8 mouse cellular contexts compared by ENCODE assay signal in genomic region chr11:106020051-106020763, GRCm38 (mm10). TPM values are rescaled to one million over a fixed set of nuclear protein-coding genes. Genes with fewer than 3 reads are reported as not detected.
A peak's percentile ranks its signal among the peaks of the same experiment; 100 is the strongest.
DNase-seq lines count a peak whose midpoint lies in the region; ATAC-seq and TF ChIP-seq lines count a peak whose summit lies in the region.
"Had no signal": no experiment of that assay in that cellular context is flagged by ENCODE, and none has a peak within 500 bp of the region (broad histone marks: within the 10 kb centered on the region; RNA-seq: fewer than 3 reads in every experiment).

No protein-coding gene starts in this region.

- TF ChIP-seq EP300 in lung, postnatal 0 days (IDR thresholded peaks at IDR 0.05) = no peak

- no peak for TF ChIP-seq POLR2A in lung, adult 2 months (IDR thresholded peaks at IDR 0.05; ENCODE audit: borderline replicate concordance, extremely low read depth, low read depth, low read length)

- H3K4me2 ChIP-seq in lung, postnatal 0 days (replicated peaks; ENCODE audit: low read depth, low read length) = peak overlapping the region; percentile 39
- peak overlapping the region; percentile 60 for H3K4me2 ChIP-seq in embryonic facial prominence, embryonic 11.5 days (ENCODE audit: low read depth, low read length)
- peak overlapping the region; percentile 80 for H3K4me2 ChIP-seq in intestine, embryonic 15.5 days (replicated peaks)
- H3K4me2 ChIP-seq in stomach, embryonic 15.5 days = peak overlapping the region; percentile 60

- peak; percentile 28; the same call in 1 of the 2 replicates for ATAC-seq in lung, postnatal 0 days
- no peak; the same call in 1 of the 2 replicates for ATAC-seq in embryonic facial prominence, embryonic 11.5 days (replicated peaks; ENCODE audit: insufficient number of reproducible peaks, low FRiP score, low TSS enrichment, low read depth)
- ATAC-seq in intestine, embryonic 15.5 days = peak; percentile 64
- no peak; the same call in 1 of the 2 replicates for ATAC-seq in stomach, embryonic 15.5 days (ENCODE audit: insufficient read depth, low FRiP score, low read depth)

- H3K27me3 ChIP-seq in lung, postnatal 0 days (replicated peaks; ENCODE audit: insufficient read depth, low read length) = no peaks in the 10 kb centered on the region
- H3K27me3 ChIP-seq in embryonic facial prominence, embryonic 11.5 days (ENCODE audit: control insufficient read depth, insufficient read depth, low read length) = peaks cover 13% of the 10 kb centered on the region
- H3K27me3 ChIP-seq in intestine, embryonic 15.5 days (replicated peaks) = peaks cover 12% of the 10 kb centered on the region
- peaks cover 10% of the 10 kb centered on the region for H3K27me3 ChIP-seq in stomach, embryonic 15.5 days (replicated peaks)

- peaks cover 6% of the 10 kb centered on the region; the same call in 1 of the 2 replicates for H3K4me1 ChIP-seq in lung, postnatal 0 days (ENCODE audit: insufficient read depth, low read depth, low read length)
- peaks cover 6% of the 10 kb centered on the region; the same call in 1 of the 2 replicates for H3K4me1 ChIP-seq in lung, adult 2 months (ENCODE audit: control insufficient read depth, insufficient read depth, low read length)
- no peaks in the 10 kb centered on the region; the same call in 1 of the 2 replicates for H3K4me1 ChIP-seq in embryonic facial prominence, embryonic 11.5 days (ENCODE audit: control insufficient read depth, insufficient read depth, low read length)
- H3K4me1 ChIP-seq in intestine, embryonic 15.5 days (replicated peaks) = peaks cover 6% of the 10 kb centered on the region
- H3K4me1 ChIP-seq in stomach, embryonic 15.5 days = peaks cover 9% of the 10 kb centered on the region

- no peak overlapping the region for H3K9ac ChIP-seq in lung, postnatal 0 days (replicated peaks; ENCODE audit: low read depth)
- H3K9ac ChIP-seq in embryonic facial prominence, embryonic 11.5 days (replicated peaks; ENCODE audit: low read length) = peak overlapping the region; percentile 44
- H3K9ac ChIP-seq in intestine, embryonic 15.5 days = peak overlapping the region; percentile 28
- no peak overlapping the region for H3K9ac ChIP-seq in stomach, embryonic 15.5 days

- H3K36me3 ChIP-seq in lung, postnatal 0 days (ENCODE audit: insufficient read depth, low read length) = no peaks in the 10 kb centered on the region
- H3K36me3 ChIP-seq in embryonic facial prominence, embryonic 11.5 days (replicated peaks; ENCODE audit: control insufficient read depth, insufficient read depth, low read depth, low read length) = no peaks in the 10 kb centered on the region
- H3K36me3 ChIP-seq in intestine, embryonic 15.5 days = no peaks in the 10 kb centered on the region
- no peaks in the 10 kb centered on the region for H3K36me3 ChIP-seq in stomach, embryonic 15.5 days

- no peak for TF ChIP-seq CTCF in lung, postnatal 0 days (IDR thresholded peaks at IDR 0.05)
- no peak for TF ChIP-seq CTCF in lung, adult 2 months (IDR thresholded peaks at IDR 0.05; ENCODE audit: insufficient read depth, low read length)

- H3K27ac ChIP-seq in lung, postnatal 0 days (ENCODE audit: low read length) = no peak overlapping the region
- no peak overlapping the region for H3K27ac ChIP-seq in embryonic facial prominence, embryonic 11.5 days (replicated peaks; ENCODE audit: low read depth, low read length)
- no peak overlapping the region for H3K27ac ChIP-seq in intestine, embryonic 15.5 days
- no peak overlapping the region for H3K27ac ChIP-seq in stomach, embryonic 15.5 days

- WGBS in lung, postnatal 0 days = 2% methylated on average over 48 of the region's 50 CpGs
- 14% methylated on average over 50 of the region's 50 CpGs for WGBS in lung, adult 2 months
- WGBS in embryonic facial prominence, embryonic 11.5 days = under 1% methylated on average over 50 of the region's 50 CpGs
- 1% methylated on average over 50 of the region's 50 CpGs for WGBS in intestine, embryonic 15.5 days
- WGBS in stomach, embryonic 15.5 days = 1% methylated on average over 50 of the region's 50 CpGs

- H3K9me3 ChIP-seq in lung, postnatal 0 days (ENCODE audit: low read length) = no peaks in the 10 kb centered on the region
- no peaks in the 10 kb centered on the region for H3K9me3 ChIP-seq in embryonic facial prominence, embryonic 11.5 days (replicated peaks; ENCODE audit: control insufficient read depth, low read length)
- no peaks in the 10 kb centered on the region for H3K9me3 ChIP-seq in intestine, embryonic 15.5 days
- no peaks in the 10 kb centered on the region for H3K9me3 ChIP-seq in stomach, embryonic 15.5 days

- peak overlapping the region; percentile 6; the same call in 1 of the 2 replicates for H3K4me3 ChIP-seq in lung, postnatal 0 days (ENCODE audit: low read depth, low read length)
- no peak overlapping the region for H3K4me3 ChIP-seq in lung, adult 2 months (replicated peaks; ENCODE audit: extremely low read depth, low read depth, low read length)
- peak overlapping the region; percentile 25 for H3K4me3 ChIP-seq in embryonic facial prominence, embryonic 11.5 days (ENCODE audit: low read depth, low read length)
- peak overlapping the region; percentile 35 for H3K4me3 ChIP-seq in intestine, embryonic 15.5 days (replicated peaks)
- peak overlapping the region; percentile 29 for H3K4me3 ChIP-seq in stomach, embryonic 15.5 days (replicated peaks)
- H3K4me3 ChIP-seq: erythroblast, embryonic 14.5 days had no signal

- DNase-seq in lung, postnatal 0 days (ENCODE audit: low spot score) = peak; percentile 19
- DNase-seq in lung, adult 2 months = no peak
- DNase-seq in embryonic facial prominence, embryonic 11.5 days (ENCODE audit: low spot score) = peak; percentile 50
- DNase-seq in mesoderm, embryonic 11.5 days (ENCODE audit: low read depth, low spot score) = peak; percentile 40
- DNase-seq in gastrocnemius, adult 8-10 months (ENCODE audit: low spot score in 2 of 2) = no peak

RNA-seq across cellular contexts. Expression of gene Kcnh6, which starts 12.3 kb away (rescaled TPM):
- polyA plus RNA-seq in lung, postnatal 0 days (2015; fragmentation: Nextera tagmentation; extraction: Ambion mirVana) = 0.14 and 0.32 TPM in 2 replicates
- polyA plus RNA-seq in lung, adult 2 months (2012; rRNA removed) = 0.44 and 0.45 TPM in 2 replicates
- polyA plus RNA-seq in embryonic facial prominence, embryonic 11.5 days (2014; fragmentation: Nextera tagmentation; extraction: Ambion mirVana) = 0.32 and 0.33 TPM in 2 replicates
- polyA plus RNA-seq in intestine, embryonic 15.5 days (2015; fragmentation: Nextera tagmentation; extraction: Ambion mirVana) = 2.2 and 2.5 TPM in 2 replicates
- polyA plus RNA-seq in stomach, embryonic 15.5 days (2015; fragmentation: Nextera tagmentation; extraction: Ambion mirVana) = 0.80 and 1.3 TPM in 2 replicates
- not detected for total RNA-seq in gastrocnemius, adult 8-10 months (2022)
- polyA plus RNA-seq: erythroblast, embryonic 14.5 days had no signal

RNA-seq across cellular contexts. Expression of gene Dcaf7, which starts 16.5 kb away (rescaled TPM):
- 26.6 and 28.9 TPM in 2 replicates for polyA plus RNA-seq in lung, postnatal 0 days (2015; fragmentation: Nextera tagmentation; extraction: Ambion mirVana)
- polyA plus RNA-seq in lung, adult 2 months (2012; rRNA removed) = 43.8 and 51.5 TPM in 2 replicates
- 59.9 and 68.6 TPM in 2 replicates for polyA plus RNA-seq in embryonic facial prominence, embryonic 11.5 days (2014; fragmentation: Nextera tagmentation; extraction: Ambion mirVana)
- polyA plus RNA-seq in intestine, embryonic 15.5 days (2015; fragmentation: Nextera tagmentation; extraction: Ambion mirVana) = 51.6 and 52.3 TPM in 2 replicates
- 54.6 and 57.6 TPM in 2 replicates for polyA plus RNA-seq in stomach, embryonic 15.5 days (2015; fragmentation: Nextera tagmentation; extraction: Ambion mirVana)
- total RNA-seq in gastrocnemius, adult 8-10 months (2022) = 10 to 100 TPM; 21.1 to 27.1 (median 25.0) TPM

RNA-seq across cellular contexts. Expression of gene Ace3, which starts 25.7 kb away (rescaled TPM):
- 2.0 and 2.1 TPM in 2 replicates for polyA plus RNA-seq in lung, postnatal 0 days (2015; fragmentation: Nextera tagmentation; extraction: Ambion mirVana)
- 2.2 and 2.4 TPM in 2 replicates for polyA plus RNA-seq in lung, adult 2 months (2012; rRNA removed)
- not detected in 2 replicates for polyA plus RNA-seq in embryonic facial prominence, embryonic 11.5 days (2014; fragmentation: Nextera tagmentation; extraction: Ambion mirVana)
- polyA plus RNA-seq in intestine, embryonic 15.5 days (2015; fragmentation: Nextera tagmentation; extraction: Ambion mirVana) = not detected in 2 replicates
- not detected in 2 replicates for polyA plus RNA-seq in stomach, embryonic 15.5 days (2015; fragmentation: Nextera tagmentation; extraction: Ambion mirVana)
- total RNA-seq in gastrocnemius, adult 8-10 months (2022) = not detected
- polyA plus RNA-seq: erythroblast, embryonic 14.5 days had no signal

RNA-seq across cellular contexts. Expression of gene Taco1, which starts 45.7 kb away (rescaled TPM):
- 5.1 and 5.7 TPM in 2 replicates for polyA plus RNA-seq in lung, postnatal 0 days (2015; fragmentation: Nextera tagmentation; extraction: Ambion mirVana)
- 9.3 and 9.7 TPM in 2 replicates for polyA plus RNA-seq in lung, adult 2 months (2012; rRNA removed)
- polyA plus RNA-seq in embryonic facial prominence, embryonic 11.5 days (2014; fragmentation: Nextera tagmentation; extraction: Ambion mirVana) = 11.1 and 11.4 TPM in 2 replicates
- polyA plus RNA-seq in intestine, embryonic 15.5 days (2015; fragmentation: Nextera tagmentation; extraction: Ambion mirVana) = 12.0 and 14.0 TPM in 2 replicates
- polyA plus RNA-seq in stomach, embryonic 15.5 days (2015; fragmentation: Nextera tagmentation; extraction: Ambion mirVana) = 9.8 and 11.5 TPM in 2 replicates
- total RNA-seq in gastrocnemius, adult 8-10 months (2022) = 10 to 100 TPM; 35.8 to 42.1 (median 39.3) TPM

RNA-seq across cellular contexts. Expression of gene Ace, which starts 52.5 kb away (rescaled TPM):
- polyA plus RNA-seq in lung, postnatal 0 days (2015; fragmentation: Nextera tagmentation; extraction: Ambion mirVana) = 73.6 and 74.6 TPM in 2 replicates
- polyA plus RNA-seq in lung, adult 2 months (2012; rRNA removed) = 704 and 832 TPM in 2 replicates
- 0.41 and 0.47 TPM in 2 replicates for polyA plus RNA-seq in embryonic facial prominence, embryonic 11.5 days (2014; fragmentation: Nextera tagmentation; extraction: Ambion mirVana)
- 6.9 and 11.1 TPM in 2 replicates for polyA plus RNA-seq in intestine, embryonic 15.5 days (2015; fragmentation: Nextera tagmentation; extraction: Ambion mirVana)
- polyA plus RNA-seq in stomach, embryonic 15.5 days (2015; fragmentation: Nextera tagmentation; extraction: Ambion mirVana) = 1.1 and 1.8 TPM in 2 replicates
- total RNA-seq in gastrocnemius, adult 8-10 months (2022) = 10 to 100 TPM in 3 of 4 experiments, 1 to 10 TPM in 1; 9.4 to 21.2 (median 13.4) TPM
- polyA plus RNA-seq: erythroblast, embryonic 14.5 days had no signal

Comparison
In these comparisons a context has a peak if more than half of its experiments do, and no peak if none do; other contexts are left out.
1. DNase-seq: peak in lung, postnatal 0 days (single experiment), embryonic facial prominence, embryonic 11.5 days (single experiment) and mesoderm, embryonic 11.5 days (single experiment); none in lung, adult 2 months (single experiment) and gastrocnemius, adult 8-10 months (0 of 2).
2. ATAC-seq: peak in lung, postnatal 0 days (single experiment) and intestine, embryonic 15.5 days (single experiment); none in embryonic facial prominence, embryonic 11.5 days (single experiment) and stomach, embryonic 15.5 days (single experiment).
3. H3K9ac ChIP-seq: peak in embryonic facial prominence, embryonic 11.5 days (single experiment) and intestine, embryonic 15.5 days (single experiment); none in lung, postnatal 0 days (single experiment) and stomach, embryonic 15.5 days (single experiment).
4. Peak in every context shown above with its lines, with median percentiles within 50 percentile points of each other: H3K4me2 ChIP-seq.